8 mouse cellular contexts compared by ENCODE assay signal in the genomic region with DNA sequence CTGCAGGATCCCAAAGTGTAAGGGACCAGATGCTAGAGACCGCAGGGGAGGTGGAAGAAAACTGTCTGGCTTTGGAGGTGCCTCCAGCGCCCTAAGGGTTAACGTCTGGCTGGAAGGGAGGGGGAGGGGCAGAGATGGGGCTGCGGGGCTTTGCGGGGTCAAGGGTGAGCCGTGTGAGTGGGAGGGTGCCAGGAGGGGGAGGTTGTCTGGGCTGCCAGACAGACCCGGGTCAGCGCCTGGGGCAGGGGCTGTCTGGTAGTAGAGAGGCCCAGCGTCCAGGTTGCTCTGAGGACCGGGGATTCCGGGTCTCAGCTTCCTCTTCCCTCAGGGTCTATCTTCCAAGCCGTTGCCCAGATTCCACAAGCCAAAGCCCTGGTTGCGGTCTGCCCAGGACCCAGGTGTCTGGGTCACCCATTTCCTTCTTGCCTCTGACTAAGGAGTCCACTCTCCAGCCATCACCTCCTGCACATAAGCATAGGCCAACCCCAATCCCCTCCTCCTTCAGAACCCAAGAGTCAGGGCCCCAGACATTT. TPM values are rescaled to one million over a fixed set of nuclear protein-coding genes. Genes with fewer than 3 reads are reported as not detected.
DNase-seq lines count a peak whose midpoint lies in the region; ATAC-seq and TF ChIP-seq lines count a peak whose summit lies in the region.

No protein-coding gene starts in this region.

- H3K4me1 ChIP-seq in forebrain, embryonic 15.5 days: peaks cover 38% of the 10 kb centered on the region
- H3K4me1 ChIP-seq in hindbrain, embryonic 10.5 days (replicated peaks): peaks cover 44% of the 10 kb centered on the region

- H3K27me3 ChIP-seq in forebrain, embryonic 15.5 days: no peaks in the 10 kb centered on the region
- no peaks in the 10 kb centered on the region for H3K27me3 ChIP-seq in hindbrain, embryonic 10.5 days (ENCODE audit: insufficient read depth, poor library complexity, severe bottlenecking)

- peaks cover 10% of the 10 kb centered on the region for H3K36me3 ChIP-seq in forebrain, embryonic 15.5 days
- peaks cover 29% of the 10 kb centered on the region for H3K36me3 ChIP-seq in hindbrain, embryonic 10.5 days
- H3K36me3 ChIP-seq in macrophage (ENCODE audit: inconsistent target): no peaks in the 10 kb centered on the region

- peak; percentile 14 for ATAC-seq in forebrain, embryonic 15.5 days (replicated peaks)

- no peaks in the 10 kb centered on the region for H3K9me3 ChIP-seq in forebrain, embryonic 15.5 days
- H3K9me3 ChIP-seq in hindbrain, embryonic 10.5 days: no peaks in the 10 kb centered on the region

- H3K9ac ChIP-seq in forebrain, embryonic 15.5 days (replicated peaks): peak overlapping the region; percentile 99

- H3K4me2 ChIP-seq in forebrain, embryonic 15.5 days (replicated peaks): peak overlapping the region; percentile 82

- 0% methylated on average over 13 of the region's 13 CpGs for WGBS in forebrain, embryonic 15.5 days
- WGBS in hindbrain, embryonic 10.5 days: under 1% methylated on average over 13 of the region's 13 CpGs
- 7% methylated on average over 13 of the region's 13 CpGs for WGBS in macrophage (ENCODE audit: missing documents)

- peak overlapping the region; percentile 95 for H3K4me3 ChIP-seq in forebrain, embryonic 15.5 days
- H3K4me3 ChIP-seq in hindbrain, embryonic 10.5 days: peak overlapping the region; percentile 89
- peak overlapping the region; percentile 89 for H3K4me3 ChIP-seq in left cerebral cortex, adult 2 months
- peak overlapping the region; percentile 8; the same call in 1 of the 2 replicates for H3K4me3 ChIP-seq in macrophage (ENCODE audit: inconsistent target)

- H3K79me2 ChIP-seq in macrophage (ENCODE audit: inconsistent target): no peaks in the 10 kb centered on the region

- DNase-seq in MN1 (ENCODE audit: low spot score): peak; percentile 57
- DNase-seq in cerebellum, adult 11 months: peak; percentile 75
- DNase-seq in hindbrain, embryonic 10.5 days (ENCODE audit: low spot score): peak; percentile 95
- DNase-seq in left cerebral cortex, adult 2 months (ENCODE audit: extremely low spot score in 1 of 2, low spot score in 2 of 2): peak; percentile 61 to 64
- DNase-seq in right cerebral cortex, postnatal 10 days (ENCODE audit: low spot score in 2 of 2): peak; percentile 75 to 80
- no peak for DNase-seq in thymus, postnatal 14 days

- peak overlapping the region; percentile 100 for H3K27ac ChIP-seq in forebrain, embryonic 15.5 days (replicated peaks)
- H3K27ac ChIP-seq in hindbrain, embryonic 10.5 days: peak overlapping the region; percentile 99
- H3K27ac ChIP-seq in left cerebral cortex, adult 2 months: peak overlapping the region; percentile 99
- H3K27ac ChIP-seq in macrophage: no peak overlapping the region

- TF ChIP-seq CTCF in left cerebral cortex, adult 2 months (IDR thresholded peaks at IDR 0.05): no peak

- intact Hi-C loops in left cerebral cortex, adult 2 months (cut with DNase I): loop anchor here (1.0 to 10.0 kb wide), 5 partner anchors 11 to 453 kb away; a partner anchor contains a TSS

RNA-seq across cellular contexts. Expression of a gene that starts 0.8 kb away (rescaled TPM):
- polyA plus RNA-seq in forebrain, embryonic 15.5 days (2015; fragmentation: Nextera tagmentation; extraction: Ambion mirVana): 26.8 and 27.1 TPM in 2 replicates
- polyA plus RNA-seq in hindbrain, embryonic 10.5 days (2016; fragmentation: Nextera tagmentation; extraction: Ambion mirVana): 43.9 and 44.2 TPM in 2 replicates
- total RNA-seq in left cerebral cortex, adult 2 months (2021): 100 to 1,000 TPM; 107 to 114 TPM
- 100 to 1,000 TPM in 7 of 26 experiments, 10 to 100 TPM in 19; 15.1 to 273 (median 57.3) TPM for total RNA-seq in macrophage (2018; cell fraction: chromatin; rRNA removed)
- 1 to 10 TPM in 23 of 26 experiments, under 1 TPM in 3; 0.82 to 7.7 (median 2.2) TPM for total RNA-seq in macrophage (2018; cell fraction: cytosol; rRNA removed)
- 100 to 1,000 TPM in 7 of 26 experiments, 10 to 100 TPM in 19; 22.2 to 176 (median 70.3) TPM for total RNA-seq in macrophage (2018; cell fraction: nucleus; rRNA removed)
- polyA plus RNA-seq in macrophage (2018): 0.64 to 1.0 TPM (median 0.86 TPM) in 3 replicates

RNA-seq across cellular contexts. Expression of a gene that starts 27.3 kb away (rescaled TPM):
- 0.64 and 0.71 TPM in 2 replicates for polyA plus RNA-seq in forebrain, embryonic 15.5 days (2015; fragmentation: Nextera tagmentation; extraction: Ambion mirVana)
- polyA plus RNA-seq in hindbrain, embryonic 10.5 days (2016; fragmentation: Nextera tagmentation; extraction: Ambion mirVana): 0.63 and 1.2 TPM in 2 replicates
- under 1 TPM; 0.81 to 0.82 TPM for total RNA-seq in left cerebral cortex, adult 2 months (2021)
- not detected for total RNA-seq in macrophage (2018; cell fraction: chromatin; rRNA removed)
- under 1 TPM in 1 of 26 experiments, not detected in 25; 0.07 TPM for total RNA-seq in macrophage (2018; cell fraction: cytosol; rRNA removed)
- total RNA-seq in macrophage (2018; cell fraction: nucleus; rRNA removed): not detected
- polyA plus RNA-seq in macrophage (2018): not detected in 3 replicates

RNA-seq across cellular contexts. Expression of a gene that starts 56.0 kb away (rescaled TPM):
- polyA plus RNA-seq in forebrain, embryonic 15.5 days (2015; fragmentation: Nextera tagmentation; extraction: Ambion mirVana): not detected in 2 replicates
- not detected in 2 replicates for polyA plus RNA-seq in hindbrain, embryonic 10.5 days (2016; fragmentation: Nextera tagmentation; extraction: Ambion mirVana)
- total RNA-seq in left cerebral cortex, adult 2 months (2021): not detected
- 10 to 100 TPM in 9 of 26 experiments, 1 to 10 TPM in 5, not detected in 12; 1.2 to 66.2 (median 17.9) TPM for total RNA-seq in macrophage (2018; cell fraction: chromatin; rRNA removed)
- total RNA-seq in macrophage (2018; cell fraction: cytosol; rRNA removed): 100 to 1,000 TPM in 1 of 26 experiments, 10 to 100 TPM in 12, 1 to 10 TPM in 5, under 1 TPM in 8; 0.22 to 148 (median 21.1) TPM
- total RNA-seq in macrophage (2018; cell fraction: nucleus; rRNA removed): 100 to 1,000 TPM in 4 of 26 experiments, 10 to 100 TPM in 9, 1 to 10 TPM in 7, under 1 TPM in 2, not detected in 4; 0.45 to 175 (median 38.1) TPM
- 1.2 to 2.3 TPM (median 2.2 TPM) in 3 replicates for polyA plus RNA-seq in macrophage (2018)

RNA-seq across cellular contexts. Expression of a gene that starts 59.9 kb away (rescaled TPM):
- polyA plus RNA-seq in forebrain, embryonic 15.5 days (2015; fragmentation: Nextera tagmentation; extraction: Ambion mirVana): not detected in 2 replicates
- not detected in 2 replicates for polyA plus RNA-seq in hindbrain, embryonic 10.5 days (2016; fragmentation: Nextera tagmentation; extraction: Ambion mirVana)
- total RNA-seq in left cerebral cortex, adult 2 months (2021): not detected
- total RNA-seq in macrophage (2018; cell fraction: chromatin; rRNA removed): 100 to 1,000 TPM in 5 of 26 experiments, 10 to 100 TPM in 9, 1 to 10 TPM in 5, under 1 TPM in 1, not detected in 6; 0.90 to 166 (median 23.0) TPM
- 100 to 1,000 TPM in 1 of 26 experiments, 10 to 100 TPM in 12, 1 to 10 TPM in 7, under 1 TPM in 6; 0.42 to 112 (median 26.0) TPM for total RNA-seq in macrophage (2018; cell fraction: cytosol; rRNA removed)
- 100 to 1,000 TPM in 9 of 26 experiments, 10 to 100 TPM in 8, 1 to 10 TPM in 8, not detected in 1; 1.5 to 475 (median 44.9) TPM for total RNA-seq in macrophage (2018; cell fraction: nucleus; rRNA removed)
- 1.1 to 6.3 TPM (median 2.6 TPM) in 3 replicates for polyA plus RNA-seq in macrophage (2018)

RNA-seq across cellular contexts. Expression of a gene that starts 59.9 kb away (rescaled TPM):
- not detected in 2 replicates for polyA plus RNA-seq in forebrain, embryonic 15.5 days (2015; fragmentation: Nextera tagmentation; extraction: Ambion mirVana)
- not detected in 2 replicates for polyA plus RNA-seq in hindbrain, embryonic 10.5 days (2016; fragmentation: Nextera tagmentation; extraction: Ambion mirVana)
- total RNA-seq in left cerebral cortex, adult 2 months (2021): not detected
- under 1 TPM in 1 of 26 experiments, not detected in 25; 0.59 TPM for total RNA-seq in macrophage (2018; cell fraction: chromatin; rRNA removed)
- total RNA-seq in macrophage (2018; cell fraction: cytosol; rRNA removed): not detected
- total RNA-seq in macrophage (2018; cell fraction: nucleus; rRNA removed): under 1 TPM in 1 of 26 experiments, not detected in 25; 0.46 TPM
- polyA plus RNA-seq in macrophage (2018): not detected in 3 replicates

Comparison
In these comparisons a context has a peak if more than half of its experiments do, and no peak if none do; other contexts are left out.
1. H3K4me3 ChIP-seq: peak in every context shown above with its lines; median percentile 95 in forebrain, embryonic 15.5 days; 89 in hindbrain, embryonic 10.5 days; 89 in left cerebral cortex, adult 2 months; 8 in macrophage.
2. RNA of a gene that starts 0.8 kb away (polyA plus RNA-seq): 43.9 to 44.2 TPM in hindbrain, embryonic 10.5 days and 26.8 to 27.1 TPM in forebrain, embryonic 15.5 days; 0.64 to 1.0 TPM in macrophage; every median in the first group is over 10 times any median in the second.